Mouse (Mus musculus): ENCODE data around the gene Ube2u. TPM values are rescaled to one million over a fixed set of nuclear protein-coding genes. Genes with fewer than 3 reads are reported as not detected.

The Ube2u gene
- polyA plus RNA-seq (2015; fragmentation: Nextera tagmentation; extraction: Ambion mirVana) = 0.12 and 0.44 TPM in 2 replicates

GRCm38 (mm10) chr4:100478592-100479321 is at the start of gene Ube2u:
Gene Ube2u, plus strand, starts transcription at chr4:100478849.
- WGBS = 26% methylated on average over 15 of the region's 15 CpGs
- H3K4me3 ChIP-seq (replicated peaks; ENCODE audit: low read length) = peak within 1 kb of the TSS; percentile 21; the same call in 1 of the 2 replicates
- H3K4me2 ChIP-seq (ENCODE audit: low read depth, low read length) = peak within 1 kb of the TSS; percentile 38
- H3K36me3 ChIP-seq (ENCODE audit: control insufficient read depth, insufficient read depth, low read length) = no peaks in the 10 kb centered on the region
- no peak within 1 kb of the TSS for H3K27ac ChIP-seq (ENCODE audit: low read length)
- no peaks in the 10 kb centered on the region; the same call in 1 of the 2 replicates for H3K4me1 ChIP-seq (ENCODE audit: control insufficient read depth, insufficient read depth, low read length)
- no peaks in the 10 kb centered on the region for H3K27me3 ChIP-seq (ENCODE audit: control insufficient read depth, insufficient read depth, low read length)
- no peaks in the 10 kb centered on the region for H3K9me3 ChIP-seq (replicated peaks; ENCODE audit: control insufficient read depth, low read length)
- ATAC-seq (ENCODE audit: insufficient read depth, low FRiP score) = peak; percentile 73; the same call in 1 of the 2 replicates
- H3K9ac ChIP-seq (ENCODE audit: low read length) = no peak within 1 kb of the TSS

GRCm38 (mm10) chr4:100429371-100429900 is 49.2 kb upstream of the Ube2u start:
- H3K4me3 ChIP-seq (replicated peaks; ENCODE audit: low read length) = no peak overlapping the region
- no peak overlapping the region for H3K4me2 ChIP-seq (ENCODE audit: low read depth, low read length)
- no peaks in the 10 kb centered on the region for H3K9me3 ChIP-seq (replicated peaks; ENCODE audit: control insufficient read depth, low read length)
- no peak for ATAC-seq (ENCODE audit: insufficient read depth, low FRiP score)
- H3K4me1 ChIP-seq (ENCODE audit: control insufficient read depth, insufficient read depth, low read length) = peaks cover 10% of the 10 kb centered on the region; the same call in 1 of the 2 replicates
- no peaks in the 10 kb centered on the region for H3K27me3 ChIP-seq (ENCODE audit: control insufficient read depth, insufficient read depth, low read length)
- 76% methylated on average over 2 of the region's 2 CpGs for WGBS
- H3K27ac ChIP-seq (ENCODE audit: low read length) = no peak overlapping the region
- no peaks in the 10 kb centered on the region for H3K36me3 ChIP-seq (ENCODE audit: control insufficient read depth, insufficient read depth, low read length)
- no peak overlapping the region for H3K9ac ChIP-seq (ENCODE audit: low read length)

- Histone ChIP-seq H3K27ac (ENCODE audit: low read length) (peak overlapping the region; percentile 50), H3K36me3 (ENCODE audit: control insufficient read depth, insufficient read depth, low read length) (no peaks in the 10 kb centered on the region), H3K27me3 (ENCODE audit: control insufficient read depth, insufficient read depth, low read length) (no peaks in the 10 kb centered on the region), H3K4me2 (ENCODE audit: low read depth, low read length) (no peak overlapping the region), H3K9ac (ENCODE audit: low read length) (no peak overlapping the region), H3K4me1 (ENCODE audit: control insufficient read depth, insufficient read depth, low read length) (0 out of 2 replicates have a peak, but pooled peaks cover 2% of the 10 kb centered on the region), H3K9me3 (replicated peaks; ENCODE audit: control insufficient read depth, low read length) (no peaks in the 10 kb centered on the region), H3K4me3 (replicated peaks; ENCODE audit: low read length) (no peak overlapping the region)
- 24% methylated on average over 8 of the region's 8 CpGs for WGBS
- peak; percentile 82 for ATAC-seq (ENCODE audit: insufficient read depth, low FRiP score)
Observed at GRCm38 (mm10) chr4:100435281-100436168, 43.1 kb upstream of the Ube2u start.

- peaks cover 3% of the 10 kb centered on the region; the same call in 1 of the 2 replicates for H3K9me3 ChIP-seq (replicated peaks; ENCODE audit: control insufficient read depth, low read length)
- no peak overlapping the region for H3K27ac ChIP-seq (ENCODE audit: low read length)
- H3K9ac ChIP-seq (ENCODE audit: low read length) = no peak overlapping the region
- no peaks in the 10 kb centered on the region for H3K27me3 ChIP-seq (ENCODE audit: control insufficient read depth, insufficient read depth, low read length)
- no peak overlapping the region for H3K4me2 ChIP-seq (ENCODE audit: low read depth, low read length)
- no peak overlapping the region for H3K4me3 ChIP-seq (replicated peaks; ENCODE audit: low read length)
- ATAC-seq (ENCODE audit: insufficient read depth, low FRiP score) = no peak
- H3K4me1 ChIP-seq (ENCODE audit: control insufficient read depth, insufficient read depth, low read length) = 0 out of 2 replicates have a peak, but pooled peaks cover 2% of the 10 kb centered on the region
- peaks cover 5% of the 10 kb centered on the region; the same call in 1 of the 2 replicates for H3K36me3 ChIP-seq (ENCODE audit: control insufficient read depth, insufficient read depth, low read length)
- 35% methylated on average over 4 of the region's 4 CpGs for WGBS
Observed at GRCm38 (mm10) chr4:100436169-100436547, 42.5 kb upstream of the Ube2u start.

GRCm38 (mm10) chr4:100446897-100447296 is 31.8 kb upstream of the Ube2u start:
- no peak overlapping the region for H3K4me2 ChIP-seq (ENCODE audit: low read depth, low read length)
- no peak overlapping the region for H3K4me3 ChIP-seq (replicated peaks; ENCODE audit: low read length)
- no peaks in the 10 kb centered on the region; the same call in 1 of the 2 replicates for H3K9me3 ChIP-seq (replicated peaks; ENCODE audit: control insufficient read depth, low read length)
- no peaks in the 10 kb centered on the region for H3K27me3 ChIP-seq (ENCODE audit: control insufficient read depth, insufficient read depth, low read length)
- H3K27ac ChIP-seq (ENCODE audit: low read length) = no peak overlapping the region
- H3K9ac ChIP-seq (ENCODE audit: low read length) = no peak overlapping the region
- no peak for ATAC-seq (ENCODE audit: insufficient read depth, low FRiP score)
- 0 out of 2 replicates have a peak, but pooled peaks cover under 1% of the 10 kb centered on the region for H3K36me3 ChIP-seq (ENCODE audit: control insufficient read depth, insufficient read depth, low read length)
- no peaks in the 10 kb centered on the region for H3K4me1 ChIP-seq (ENCODE audit: control insufficient read depth, insufficient read depth, low read length)
- 47% methylated on average over 3 of the region's 3 CpGs for WGBS

GRCm38 (mm10) chr4:100462493-100463120 is 16.0 kb upstream of the Ube2u start:
- H3K9ac ChIP-seq (ENCODE audit: low read length) = no peak overlapping the region
- H3K9me3 ChIP-seq (replicated peaks; ENCODE audit: control insufficient read depth, low read length) = no peaks in the 10 kb centered on the region
- H3K27me3 ChIP-seq (ENCODE audit: control insufficient read depth, insufficient read depth, low read length) = no peaks in the 10 kb centered on the region
- H3K4me2 ChIP-seq (ENCODE audit: low read depth, low read length) = no peak overlapping the region
- WGBS = 40% methylated on average over 9 of the region's 9 CpGs
- H3K27ac ChIP-seq (ENCODE audit: low read length) = no peak overlapping the region
- H3K36me3 ChIP-seq (ENCODE audit: control insufficient read depth, insufficient read depth, low read length) = no peaks in the 10 kb centered on the region
- H3K4me1 ChIP-seq (ENCODE audit: control insufficient read depth, insufficient read depth, low read length) = no peaks in the 10 kb centered on the region
- no peak overlapping the region for H3K4me3 ChIP-seq (replicated peaks; ENCODE audit: low read length)
- ATAC-seq (ENCODE audit: insufficient read depth, low FRiP score) = no peak

- H3K9me3 ChIP-seq (replicated peaks; ENCODE audit: control insufficient read depth, low read length) = no peaks in the 10 kb centered on the region
- no peak overlapping the region for H3K27ac ChIP-seq (ENCODE audit: low read length)
- 84% methylated on average over 3 of the region's 3 CpGs for WGBS
- H3K27me3 ChIP-seq (ENCODE audit: control insufficient read depth, insufficient read depth, low read length) = no peaks in the 10 kb centered on the region
- ATAC-seq (ENCODE audit: insufficient read depth, low FRiP score) = no peak
- no peaks in the 10 kb centered on the region for H3K4me1 ChIP-seq (ENCODE audit: control insufficient read depth, insufficient read depth, low read length)
- no peak overlapping the region for H3K4me3 ChIP-seq (replicated peaks; ENCODE audit: low read length)
- H3K36me3 ChIP-seq (ENCODE audit: control insufficient read depth, insufficient read depth, low read length) = no peaks in the 10 kb centered on the region
- no peak overlapping the region for H3K9ac ChIP-seq (ENCODE audit: low read length)
- H3K4me2 ChIP-seq (ENCODE audit: low read depth, low read length) = no peak overlapping the region
Observed at GRCm38 (mm10) chr4:100488447-100488846, 9.8 kb downstream of the Ube2u start.

GRCm38 (mm10) chr4:100495176-100495575 is 16.5 kb downstream of the Ube2u start:
- Histone ChIP-seq H3K9me3 (replicated peaks; ENCODE audit: control insufficient read depth, low read length) (no peaks in the 10 kb centered on the region), H3K9ac (ENCODE audit: low read length) (no peak overlapping the region), H3K27ac (ENCODE audit: low read length) (no peak overlapping the region), H3K4me3 (replicated peaks; ENCODE audit: low read length) (no peak overlapping the region), H3K27me3 (ENCODE audit: control insufficient read depth, insufficient read depth, low read length) (no peaks in the 10 kb centered on the region), H3K4me2 (ENCODE audit: low read depth, low read length) (no peak overlapping the region), H3K36me3 (ENCODE audit: control insufficient read depth, insufficient read depth, low read length) (no peaks in the 10 kb centered on the region), H3K4me1 (ENCODE audit: control insufficient read depth, insufficient read depth, low read length) (no peaks in the 10 kb centered on the region)
- WGBS = 84% methylated on average over 3 of the region's 3 CpGs
- ATAC-seq (ENCODE audit: insufficient read depth, low FRiP score) = no peak
